Mouse (Mus musculus): ENCODE results near the gene Nfkb1.

GRCm38 (mm10) chr3:135606592-135606991 is 84.8 kb downstream of the Nfkb1 start:
- TF ChIP-seq CTCF (IDR thresholded peaks at IDR 0.05) (no peak), EP300 (IDR thresholded peaks at IDR 0.05) (no peak)
